Mouse (Mus musculus): ENCODE results near the gene Qars.

DNA sequence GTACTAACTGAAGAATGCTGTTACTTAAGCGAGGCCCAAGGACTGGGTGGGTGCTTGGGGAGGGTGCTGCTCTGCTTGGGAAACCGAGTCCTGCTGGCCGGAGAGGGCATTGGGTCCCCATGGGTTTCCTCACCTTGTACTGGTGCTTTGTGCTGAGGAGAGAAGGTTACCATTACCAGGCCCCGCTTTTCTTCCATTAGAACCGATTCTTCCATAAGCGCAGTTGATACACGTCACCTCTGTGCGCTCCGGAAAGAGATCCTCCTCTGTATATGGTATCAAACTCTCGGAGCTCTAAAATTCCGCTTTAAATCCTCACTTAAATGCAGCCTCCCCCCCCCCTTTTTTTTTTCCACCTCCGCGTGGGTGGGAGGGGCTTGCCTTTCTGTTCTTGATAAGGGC is 10.4 kb downstream of the Qars start:
- TF ChIP-seq POLR2A (IDR thresholded peaks at IDR 0.05; ENCODE audit: low read depth, low read length) (peak; percentile 28; the same call in 1 of the 2 replicates), CTCF (IDR thresholded peaks at IDR 0.05; ENCODE audit: borderline replicate concordance, insufficient read depth, low read length) (no peak)

Measured in embryonic fibroblast, embryonic 13.5 days (primary cell).